Mouse (Mus musculus): ENCODE data around the gene Tmem14a. TPM values are rescaled to one million over a fixed set of nuclear protein-coding genes. Genes with fewer than 3 reads are reported as not detected.
"Not testable (repeated sequence)": the region's sequence is repeated elsewhere in the genome, so short reads cannot be mapped to it uniquely, and the experiment has no call there.

Tmem14a gene
- 9.0 and 9.6 TPM in 2 replicates for polyA plus RNA-seq (2015; fragmentation: Nextera tagmentation; extraction: Ambion mirVana)

GRCm38 (mm10) chr1:21218489-21218919 is at the start of gene Tmem14a:
Gene Tmem14a (plus strand): TSS chr1:21218575.
- Histone ChIP-seq H3K4me2 (peak within 1 kb of the TSS; percentile 69), H3K9ac (peak within 1 kb of the TSS; percentile 66), H3K27me3 (no peaks in the 10 kb centered on the region), H3K27ac (peak within 1 kb of the TSS; percentile 60), H3K9me3 (replicated peaks) (no peaks in the 10 kb centered on the region), H3K4me1 (replicated peaks) (peaks cover 5% of the 10 kb centered on the region), H3K36me3 (no peaks in the 10 kb centered on the region), H3K4me3 (peak within 1 kb of the TSS; percentile 62)
- ATAC-seq (replicated peaks; ENCODE audit: insufficient number of reproducible peaks, insufficient read depth, low FRiP score, low read depth): peak; percentile 83
- WGBS: under 1% methylated on average over 17 of the region's 17 CpGs

GRCm38 (mm10) chr1:21185196-21185595 is 33.2 kb upstream of the Tmem14a start:
- Histone ChIP-seq H3K27me3 (no peaks in the 10 kb centered on the region), H3K27ac (no peak overlapping the region), H3K36me3 (no peaks in the 10 kb centered on the region), H3K4me3 (no peak overlapping the region), H3K9me3 (replicated peaks) (no peaks in the 10 kb centered on the region), H3K4me2 (no peak overlapping the region), H3K9ac (no peak overlapping the region), H3K4me1 (replicated peaks) (no peaks in the 10 kb centered on the region)
- WGBS: 97% methylated on average over 6 of the region's 6 CpGs
- no peak for ATAC-seq (replicated peaks; ENCODE audit: insufficient number of reproducible peaks, insufficient read depth, low FRiP score, low read depth)

GRCm38 (mm10) chr1:21206241-21206640 is 12.1 kb upstream of the Tmem14a start:
- Histone ChIP-seq H3K4me3 (no peak overlapping the region), H3K36me3 (no peaks in the 10 kb centered on the region), H3K4me2 (no peak overlapping the region), H3K9ac (no peak overlapping the region), H3K4me1 (replicated peaks) (no peaks in the 10 kb centered on the region), H3K27me3 (no peaks in the 10 kb centered on the region), H3K9me3 (replicated peaks) (no peaks in the 10 kb centered on the region), H3K27ac (no peak overlapping the region)
- ATAC-seq (replicated peaks; ENCODE audit: insufficient number of reproducible peaks, insufficient read depth, low FRiP score, low read depth): no peak
- WGBS: 96% methylated on average over 1 of the region's 1 CpGs

- WGBS: 17% methylated on average over 3 of the region's 3 CpGs
- H3K9me3 ChIP-seq (replicated peaks); H3K4me1 ChIP-seq (replicated peaks); H3K9ac ChIP-seq; H3K4me2 ChIP-seq; H3K4me3 ChIP-seq; H3K36me3 ChIP-seq; H3K27ac ChIP-seq; H3K27me3 ChIP-seq: not testable (repeated sequence)
- ATAC-seq (replicated peaks; ENCODE audit: insufficient number of reproducible peaks, insufficient read depth, low FRiP score, low read depth): 0 out of 2 replicates have a peak, but pooled peaks have one; percentile 20
Observed at GRCm38 (mm10) chr1:21213537-21213936, 4.8 kb upstream of the Tmem14a start.

- H3K4me1 ChIP-seq (replicated peaks); H3K27me3 ChIP-seq; H3K4me2 ChIP-seq; H3K9ac ChIP-seq; H3K27ac ChIP-seq; H3K4me3 ChIP-seq; H3K9me3 ChIP-seq (replicated peaks); H3K36me3 ChIP-seq; ATAC-seq (replicated peaks; ENCODE audit: insufficient number of reproducible peaks, insufficient read depth, low FRiP score, low read depth): not testable (repeated sequence)
- WGBS: 70% methylated on average over 6 of the region's 6 CpGs
Observed at GRCm38 (mm10) chr1:21213991-21214692, 4.2 kb upstream of the Tmem14a start.

GRCm38 (mm10) chr1:21227756-21228395 is 9.5 kb downstream of the Tmem14a start:
- no peaks in the 10 kb centered on the region; the same call in 1 of the 2 replicates for H3K36me3 ChIP-seq
- H3K9me3 ChIP-seq (replicated peaks): no peaks in the 10 kb centered on the region
- no peaks in the 10 kb centered on the region for H3K27me3 ChIP-seq
- H3K27ac ChIP-seq: no peak overlapping the region
- H3K4me3 ChIP-seq: no peak overlapping the region
- H3K4me2 ChIP-seq: no peak overlapping the region
- 80% methylated on average over 6 of the region's 6 CpGs for WGBS
- no peaks in the 10 kb centered on the region for H3K4me1 ChIP-seq (replicated peaks)
- no peak for ATAC-seq (replicated peaks; ENCODE audit: insufficient number of reproducible peaks, insufficient read depth, low FRiP score, low read depth)
- H3K9ac ChIP-seq: no peak overlapping the region

GRCm38 (mm10) chr1:21228740-21229722 is 10.7 kb downstream of the Tmem14a start:
- ATAC-seq (replicated peaks; ENCODE audit: insufficient number of reproducible peaks, insufficient read depth, low FRiP score, low read depth): not testable (repeated sequence)
- 79% methylated on average over 15 of the region's 15 CpGs for WGBS

GRCm38 (mm10) chr1:21230376-21230775 is 12.0 kb downstream of the Tmem14a start:
- no peak for ATAC-seq (replicated peaks; ENCODE audit: insufficient number of reproducible peaks, insufficient read depth, low FRiP score, low read depth)
- Histone ChIP-seq H3K27me3 (no peaks in the 10 kb centered on the region), H3K9me3 (replicated peaks) (no peaks in the 10 kb centered on the region), H3K4me1 (replicated peaks) (no peaks in the 10 kb centered on the region), H3K4me3 (no peak overlapping the region), H3K4me2 (no peak overlapping the region), H3K36me3 (no peaks in the 10 kb centered on the region; the same call in 1 of the 2 replicates), H3K9ac (no peak overlapping the region), H3K27ac (no peak overlapping the region)
- 84% methylated on average over 2 of the region's 2 CpGs for WGBS

More at GRCm38 (mm10) chr1:21228740-21229722, 10.7 kb downstream of the Tmem14a start:
- not testable (repeated sequence) for H3K4me1 ChIP-seq (replicated peaks); H3K36me3 ChIP-seq; H3K9ac ChIP-seq; H3K27me3 ChIP-seq; H3K4me2 ChIP-seq; H3K4me3 ChIP-seq; H3K27ac ChIP-seq; H3K9me3 ChIP-seq (replicated peaks)

- Histone ChIP-seq H3K36me3 (no peaks in the 10 kb centered on the region; the same call in 1 of the 2 replicates), H3K4me2 (no peak overlapping the region), H3K9me3 (replicated peaks) (no peaks in the 10 kb centered on the region), H3K4me1 (replicated peaks) (no peaks in the 10 kb centered on the region), H3K9ac (no peak overlapping the region), H3K27ac (no peak overlapping the region), H3K4me3 (no peak overlapping the region), H3K27me3 (no peaks in the 10 kb centered on the region)
- no peak for ATAC-seq (replicated peaks; ENCODE audit: insufficient number of reproducible peaks, insufficient read depth, low FRiP score, low read depth)
- 67% methylated on average over 5 of the region's 5 CpGs for WGBS
Observed at GRCm38 (mm10) chr1:21231744-21232464, 13.5 kb downstream of the Tmem14a start.

GRCm38 (mm10) chr1:21232516-21232915 is 14.1 kb downstream of the Tmem14a start:
- ATAC-seq (replicated peaks; ENCODE audit: insufficient number of reproducible peaks, insufficient read depth, low FRiP score, low read depth): no peak
- H3K4me2 ChIP-seq: no peak overlapping the region
- no peak overlapping the region for H3K4me3 ChIP-seq
- no peaks in the 10 kb centered on the region; the same call in 1 of the 2 replicates for H3K36me3 ChIP-seq
- no peaks in the 10 kb centered on the region for H3K27me3 ChIP-seq
- H3K4me1 ChIP-seq (replicated peaks): no peaks in the 10 kb centered on the region
- no peak overlapping the region for H3K9ac ChIP-seq
- H3K27ac ChIP-seq: no peak overlapping the region
- H3K9me3 ChIP-seq (replicated peaks): no peaks in the 10 kb centered on the region
- 73% methylated on average over 1 of the region's 1 CpGs for WGBS
